Mouse (Mus musculus) T-helper 1 cell (primary cell): ENCODE data around the gene Maco1.

Source experiments
- in situ Hi-C: fragments of 300-600 bp; cut with MboI, MseI; formaldehyde crosslinking; loops from one replicate; pipeline ENCODE4 v1.15.1; 2025; ENCODE audit warnings: high pct_unique_total_duplicates

Gene Maco1

GRCm38 (mm10) chr4:134813406-134814228, 39.5 kb downstream of the Maco1 start:
- in situ Hi-C loops, result no loop called here

GRCm38 (mm10) chr4:134804765-134805164, 48.4 kb downstream of the Maco1 start:
- in situ Hi-C loops, result no loop called here

GRCm38 (mm10) chr4:134802765-134803164, 50.4 kb downstream of the Maco1 start:
- in situ Hi-C loops, result no loop called here

- in situ Hi-C loops, result no loop called here
Measured at GRCm38 (mm10) chr4:134802155-134802554, 51.0 kb downstream of the Maco1 start.

- in situ Hi-C loops, result no loop called here
Measured at GRCm38 (mm10) chr4:134800693-134801092, 52.5 kb downstream of the Maco1 start.

GRCm38 (mm10) chr4:134800098-134800497, 53.0 kb downstream of the Maco1 start:
- in situ Hi-C loops, result no loop called here

GRCm38 (mm10) chr4:134799272-134799671, 53.9 kb downstream of the Maco1 start:
- in situ Hi-C loops, result no loop called here

- in situ Hi-C loops, result no loop called here
Measured at GRCm38 (mm10) chr4:134798861-134799260, 54.3 kb downstream of the Maco1 start.

GRCm38 (mm10) chr4:134797621-134798020, 55.5 kb downstream of the Maco1 start:
- in situ Hi-C loops, result no loop called here

GRCm38 (mm10) chr4:134796581-134797361, 56.4 kb downstream of the Maco1 start:
- in situ Hi-C loops, result no loop called here

- in situ Hi-C loops, result no loop called here
Measured at GRCm38 (mm10) chr4:134795819-134796485, 57.2 kb downstream of the Maco1 start.

- in situ Hi-C loops, result loop anchor here (5.0 kb wide), 1 partner anchor 253 kb away; no protein-coding TSS in a partner anchor
Measured at GRCm38 (mm10) chr4:134794959-134795358, 58.2 kb downstream of the Maco1 start.

GRCm38 (mm10) chr4:134793213-134793956, 59.8 kb downstream of the Maco1 start:
- in situ Hi-C loops, result loop anchor here (5.0 kb wide), 1 partner anchor 251 kb away; no protein-coding TSS in a partner anchor

GRCm38 (mm10) chr4:134791731-134792130, 61.4 kb downstream of the Maco1 start:
- in situ Hi-C loops, result loop anchor here (5.0 kb wide), 1 partner anchor 249 kb away; no protein-coding TSS in a partner anchor

- in situ Hi-C loops, result no loop called here
Measured at GRCm38 (mm10) chr4:134786946-134787345, 66.2 kb downstream of the Maco1 start.

- in situ Hi-C loops, result no loop called here
Measured at GRCm38 (mm10) chr4:134784701-134785100, 68.4 kb downstream of the Maco1 start.

GRCm38 (mm10) chr4:134779136-134779934, 73.8 kb downstream of the Maco1 start:
- in situ Hi-C loops, result no loop called here

GRCm38 (mm10) chr4:134776246-134776645, 76.9 kb downstream of the Maco1 start:
- in situ Hi-C loops, result no loop called here

- in situ Hi-C loops, result no loop called here
Measured at GRCm38 (mm10) chr4:134775234-134775944, 77.8 kb downstream of the Maco1 start.

- in situ Hi-C loops, result no loop called here
Measured at GRCm38 (mm10) chr4:134774126-134774525, 79.0 kb downstream of the Maco1 start.
